Mouse (Mus musculus): ENCODE data around the gene Pld2. TPM values are rescaled to one million over a fixed set of nuclear protein-coding genes. Genes with fewer than 3 reads are reported as not detected.
"Not testable (repeated sequence)": the region's sequence is repeated elsewhere in the genome, so short reads cannot be mapped to it uniquely, and the experiment has no call there.

Gene Pld2
- total RNA-seq, 2 experiments from 2014 or later = 0.47 TPM; not detected in 1

- peak; percentile 18 for ATAC-seq (replicated peaks; ENCODE audit: low FRiP score, low TSS enrichment, poor library complexity, severe bottlenecking)
These were observed 15.1 kb upstream of the Pld2 start for GRCm38 (mm10) chr11:70524782-70525181.

GRCm38 (mm10) chr11:70525184-70525678, 14.6 kb upstream of the Pld2 start, which contains the start of gene Psmb6:
TSS of gene Psmb6 (plus strand) at chr11:70525367.
- ATAC-seq (replicated peaks; ENCODE audit: low FRiP score, low TSS enrichment, poor library complexity, severe bottlenecking) = peak; percentile 97

- 0 out of 2 replicates have a peak, but pooled peaks have one; percentile 42 for ATAC-seq (replicated peaks; ENCODE audit: low FRiP score, low TSS enrichment, poor library complexity, severe bottlenecking)
These were observed 14.1 kb upstream of the Pld2 start for GRCm38 (mm10) chr11:70525726-70526125.

GRCm38 (mm10) chr11:70526211-70526610, 13.7 kb upstream of the Pld2 start:
- no peak for ATAC-seq (replicated peaks; ENCODE audit: low FRiP score, low TSS enrichment, poor library complexity, severe bottlenecking)

- no peak for ATAC-seq (replicated peaks; ENCODE audit: low FRiP score, low TSS enrichment, poor library complexity, severe bottlenecking)
These were observed 11.3 kb upstream of the Pld2 start for GRCm38 (mm10) chr11:70528610-70529009.

GRCm38 (mm10) chr11:70531065-70531464, 8.8 kb upstream of the Pld2 start:
- ATAC-seq (replicated peaks; ENCODE audit: low FRiP score, low TSS enrichment, poor library complexity, severe bottlenecking) = not testable (repeated sequence)

- no peak for ATAC-seq (replicated peaks; ENCODE audit: low FRiP score, low TSS enrichment, poor library complexity, severe bottlenecking)
These were observed 7.0 kb upstream of the Pld2 start, which contains the start of gene Gm40193 for GRCm38 (mm10) chr11:70532839-70533238. TSS of gene Gm40193 (minus strand) at chr11:70532939.

GRCm38 (mm10) chr11:70539423-70539822, 441 bp upstream of the Pld2 start:
- ATAC-seq (replicated peaks; ENCODE audit: low FRiP score, low TSS enrichment, poor library complexity, severe bottlenecking) = no peak

- no peak for ATAC-seq (replicated peaks; ENCODE audit: low FRiP score, low TSS enrichment, poor library complexity, severe bottlenecking)
These were observed 1.1 kb downstream of the Pld2 start for GRCm38 (mm10) chr11:70540928-70541327.

GRCm38 (mm10) chr11:70541415-70541814, 1.6 kb downstream of the Pld2 start:
- no peak for ATAC-seq (replicated peaks; ENCODE audit: low FRiP score, low TSS enrichment, poor library complexity, severe bottlenecking)

- ATAC-seq (replicated peaks; ENCODE audit: low FRiP score, low TSS enrichment, poor library complexity, severe bottlenecking) = no peak
These were observed 4.6 kb downstream of the Pld2 start for GRCm38 (mm10) chr11:70544496-70544895.

- no peak for ATAC-seq (replicated peaks; ENCODE audit: low FRiP score, low TSS enrichment, poor library complexity, severe bottlenecking)
These were observed 11.7 kb downstream of the Pld2 start for GRCm38 (mm10) chr11:70551526-70551925.

GRCm38 (mm10) chr11:70553940-70554339, 14.1 kb downstream of the Pld2 start:
- ATAC-seq (replicated peaks; ENCODE audit: low FRiP score, low TSS enrichment, poor library complexity, severe bottlenecking) = no peak

- ATAC-seq (replicated peaks; ENCODE audit: low FRiP score, low TSS enrichment, poor library complexity, severe bottlenecking) = peak; percentile 62; the same call in 1 of the 2 replicates
These were observed 17.7 kb downstream of the Pld2 start for GRCm38 (mm10) chr11:70557545-70557944.

GRCm38 (mm10) chr11:70561937-70562286, 22.0 kb downstream of the Pld2 start:
- ATAC-seq (replicated peaks; ENCODE audit: low FRiP score, low TSS enrichment, poor library complexity, severe bottlenecking) = no peak

- ATAC-seq (replicated peaks; ENCODE audit: low FRiP score, low TSS enrichment, poor library complexity, severe bottlenecking) = peak; percentile 48
These were observed 22.6 kb downstream of the Pld2 start, which contains the start of gene Mink1 for GRCm38 (mm10) chr11:70562287-70562994. TSS of gene Mink1 (plus strand) at chr11:70562881.

GRCm38 (mm10) chr11:70562995-70563469, 23.2 kb downstream of the Pld2 start:
- ATAC-seq (replicated peaks; ENCODE audit: low FRiP score, low TSS enrichment, poor library complexity, severe bottlenecking) = 0 out of 2 replicates have a peak, but pooled peaks have one; percentile 1

GRCm38 (mm10) chr11:70563470-70564275, 23.8 kb downstream of the Pld2 start:
- no peak for ATAC-seq (replicated peaks; ENCODE audit: low FRiP score, low TSS enrichment, poor library complexity, severe bottlenecking)

- ATAC-seq (replicated peaks; ENCODE audit: low FRiP score, low TSS enrichment, poor library complexity, severe bottlenecking) = no peak
These were observed 24.5 kb downstream of the Pld2 start for GRCm38 (mm10) chr11:70564276-70564873.

GRCm38 (mm10) chr11:70566586-70566985, 26.7 kb downstream of the Pld2 start:
- no peak for ATAC-seq (replicated peaks; ENCODE audit: low FRiP score, low TSS enrichment, poor library complexity, severe bottlenecking)
